Mouse (Mus musculus) liver, embryonic 13.5 days (tissue): ENCODE data around the gene Rint1. TPM values are rescaled to one million over a fixed set of nuclear protein-coding genes. Genes with fewer than 3 reads are reported as not detected.
"Not testable (repeated sequence)": the region's sequence is repeated elsewhere in the genome, so short reads cannot be mapped to it uniquely, and the experiment has no call there.

Experiments used
- ATAC-seq: fragments of 200-750 bp; cut with Nextera tagmentation; 2 replicates; pipeline ENCODE4 v1.8.0; 2017; ENCODE audit warnings: low read depth, mild to moderate bottlenecking, moderate number of reproducible peaks, moderate library complexity
- DNase-seq: peaks from one replicate; pipeline ENCODE4 v3.0.0; 2022
- H3K27ac ChIP-seq: fragments of 300-500 bp; sonication (generic); 2 replicates; pipeline ENCODE4 v1.5.1; 2015; ENCODE audit warnings: moderate library complexity, mild to moderate bottlenecking, inconsistent platforms
- H3K27me3 ChIP-seq: fragments of 300-500 bp; sonication (generic); 2 replicates; pipeline ENCODE4 v1.6.1; 2015; ENCODE audit warnings: mild to moderate bottlenecking, inconsistent platforms
- H3K36me3 ChIP-seq: fragments of 300-500 bp; sonication (generic); 2 replicates; pipeline ENCODE4 v1.6.1; 2015; ENCODE audit warnings: mild to moderate bottlenecking, inconsistent platforms
- H3K4me1 ChIP-seq: fragments of 300-500 bp; sonication (generic); replicated peaks from 2 replicates; pipeline ENCODE4 v1.6.1; 2015; ENCODE audit warnings: inconsistent platforms
- H3K4me2 ChIP-seq: fragments of 300-500 bp; sonication (generic); 2 replicates; pipeline ENCODE4 v1.6.1; 2015; ENCODE audit warnings: inconsistent platforms, mild to moderate bottlenecking, moderate library complexity
- H3K4me3 ChIP-seq: fragments of 300-500 bp; sonication (generic); replicated peaks from 2 replicates; pipeline ENCODE4 v1.5.1; 2015; ENCODE audit warnings: mild to moderate bottlenecking, inconsistent platforms
- H3K9ac ChIP-seq: fragments of 300-500 bp; sonication (generic); 2 replicates; pipeline ENCODE4 v1.6.1; 2015; ENCODE audit warnings: mild to moderate bottlenecking, inconsistent platforms
- H3K9me3 ChIP-seq: fragments of 300-500 bp; sonication (generic); replicated peaks from 2 replicates; pipeline ENCODE4 v1.6.1; 2016; ENCODE audit warnings: inconsistent platforms
- whole genome bisulfite sequencing: fragments of 180-500 bp; shearing (Covaris S2); methylation state at CpG from one replicate; pipeline ENCODE4 v1.1.7; 2015; ENCODE audit not compliant: insufficient replicate concordance; 5-methylcytosine and 5-hydroxymethylcytosine counted together
- polyA plus RNA-seq: library from polyadenylated mRNA; unstranded; fragments of >200 nt; fragmentation: Nextera tagmentation; extraction: Ambion mirVana; gene quantifications from 2 replicates; pipeline ENCODE4 v1.2.1, GENCODE M21; 2015

The Rint1 gene
- polyA plus RNA-seq, 1 experiment from 2014 or later, result 21.9 TPM

DNA sequence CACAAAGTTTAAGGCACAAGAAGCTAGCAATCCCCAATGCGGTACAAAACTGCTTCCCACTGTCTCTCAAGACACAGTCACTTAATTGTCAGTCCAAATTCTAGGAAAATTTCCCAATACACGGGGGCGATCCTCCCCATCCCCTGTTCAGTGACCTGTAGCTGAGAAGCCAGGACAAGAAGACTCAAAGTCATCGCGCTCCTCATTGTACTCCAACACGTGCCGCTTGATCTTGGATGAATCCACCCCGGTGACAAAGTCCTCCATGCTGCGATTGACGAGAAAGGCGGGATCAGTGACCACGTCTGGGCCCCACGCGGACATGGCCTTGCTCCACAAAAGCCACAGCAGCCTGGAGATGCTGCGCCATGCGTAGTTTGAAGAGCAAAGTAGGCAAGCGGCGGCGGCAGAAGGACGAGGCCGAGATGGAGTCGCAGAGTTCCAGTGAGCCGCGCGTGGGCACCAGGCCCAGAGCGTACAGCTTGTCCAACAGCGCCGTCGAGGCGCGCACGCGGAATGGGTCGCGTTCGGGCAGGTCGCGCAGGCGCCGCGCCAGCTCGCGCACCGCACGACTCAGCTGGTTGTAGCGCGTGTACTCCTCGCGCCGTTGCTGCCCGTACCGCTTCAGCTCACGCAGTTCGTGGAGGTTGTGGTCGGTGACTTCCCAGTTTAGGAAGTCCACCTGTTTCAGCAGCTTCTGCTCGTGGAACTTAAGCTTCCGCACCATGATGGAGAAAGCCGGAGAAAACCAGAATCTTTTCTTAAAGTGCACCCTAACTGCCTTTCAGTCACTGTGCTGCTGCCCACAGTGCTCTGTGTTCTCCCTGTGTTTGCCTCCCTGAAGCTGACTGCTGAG is 43.6 kb downstream of the Rint1 start:
- H3K4me2 ChIP-seq, result peak overlapping the region; percentile 8; the same call in 1 of the 2 replicates
- WGBS, result 28% methylated on average over 58 of the region's 58 CpGs
- H3K4me1 ChIP-seq, result peaks cover 3% of the 10 kb centered on the region; the same call in 1 of the 2 replicates
- H3K9me3 ChIP-seq, result no peaks in the 10 kb centered on the region
- H3K27me3 ChIP-seq, result peaks cover 50% of the 10 kb centered on the region
- no peak overlapping the region for H3K27ac ChIP-seq
- H3K4me3 ChIP-seq, result no peak overlapping the region
- ATAC-seq (no peak), DNase-seq (no peak)
- H3K9ac ChIP-seq, result no peak overlapping the region
- no peaks in the 10 kb centered on the region for H3K36me3 ChIP-seq

DNA sequence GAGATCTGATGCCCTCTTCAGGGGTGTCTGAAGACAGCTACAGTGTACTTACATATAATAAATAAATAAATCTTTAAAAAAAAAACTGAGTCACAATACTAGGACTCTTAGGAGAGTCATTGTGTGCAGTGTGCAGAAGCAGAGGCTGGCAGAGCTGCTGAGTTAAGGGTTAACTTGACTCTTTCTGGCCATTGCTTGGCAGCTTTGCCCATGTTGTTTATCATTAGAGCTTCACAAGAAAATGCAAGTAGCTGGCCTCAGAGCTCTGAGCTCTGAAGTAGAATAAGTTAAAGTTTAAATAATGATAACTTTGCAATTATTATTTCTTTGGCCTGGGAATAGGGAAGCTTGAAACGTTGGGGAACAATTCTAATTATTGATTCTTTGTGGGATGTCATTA is 48.2 kb downstream of the Rint1 start:
- not testable (repeated sequence) for H3K9ac ChIP-seq, ATAC-seq, H3K27ac ChIP-seq, DNase-seq, H3K9me3 ChIP-seq, H3K4me3 ChIP-seq, H3K4me1 ChIP-seq, H3K4me2 ChIP-seq
- H3K36me3 ChIP-seq, result peaks cover 13% of the 10 kb centered on the region
- 69% methylated on average over 1 of the region's 1 CpGs for WGBS
- peaks cover 31% of the 10 kb centered on the region for H3K27me3 ChIP-seq

DNA sequence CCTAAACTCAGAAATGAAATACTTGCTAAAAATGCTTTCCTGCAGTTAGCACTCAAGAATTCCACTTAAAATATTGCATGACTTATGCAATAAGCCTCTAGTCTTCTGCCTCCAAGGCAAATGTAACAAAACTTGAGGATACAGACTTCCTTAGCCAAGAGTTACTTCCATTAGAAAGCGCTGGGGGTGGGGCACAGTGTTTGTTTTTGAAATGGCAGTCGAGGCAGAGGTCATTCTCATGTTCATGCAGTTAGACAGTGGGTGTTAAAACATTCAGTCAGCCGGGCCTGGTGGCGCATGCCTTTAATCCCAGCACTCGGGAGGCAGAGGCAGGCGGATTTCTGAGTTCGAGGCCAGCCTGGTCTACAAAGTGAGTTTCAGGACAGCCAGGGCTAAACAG is 50.6 kb downstream of the Rint1 start:
- peaks cover 11% of the 10 kb centered on the region for H3K4me1 ChIP-seq
- peaks cover 13% of the 10 kb centered on the region for H3K36me3 ChIP-seq
- H3K9me3 ChIP-seq, result no peaks in the 10 kb centered on the region
- peaks cover 8% of the 10 kb centered on the region; the same call in 1 of the 2 replicates for H3K27me3 ChIP-seq
- ATAC-seq (no peak), DNase-seq (no peak)
- no peak overlapping the region for H3K9ac ChIP-seq
- no peak overlapping the region for H3K4me2 ChIP-seq
- no peak overlapping the region for H3K27ac ChIP-seq
- H3K4me3 ChIP-seq, result no peak overlapping the region
- WGBS, result 81% methylated on average over 7 of the region's 7 CpGs

DNA sequence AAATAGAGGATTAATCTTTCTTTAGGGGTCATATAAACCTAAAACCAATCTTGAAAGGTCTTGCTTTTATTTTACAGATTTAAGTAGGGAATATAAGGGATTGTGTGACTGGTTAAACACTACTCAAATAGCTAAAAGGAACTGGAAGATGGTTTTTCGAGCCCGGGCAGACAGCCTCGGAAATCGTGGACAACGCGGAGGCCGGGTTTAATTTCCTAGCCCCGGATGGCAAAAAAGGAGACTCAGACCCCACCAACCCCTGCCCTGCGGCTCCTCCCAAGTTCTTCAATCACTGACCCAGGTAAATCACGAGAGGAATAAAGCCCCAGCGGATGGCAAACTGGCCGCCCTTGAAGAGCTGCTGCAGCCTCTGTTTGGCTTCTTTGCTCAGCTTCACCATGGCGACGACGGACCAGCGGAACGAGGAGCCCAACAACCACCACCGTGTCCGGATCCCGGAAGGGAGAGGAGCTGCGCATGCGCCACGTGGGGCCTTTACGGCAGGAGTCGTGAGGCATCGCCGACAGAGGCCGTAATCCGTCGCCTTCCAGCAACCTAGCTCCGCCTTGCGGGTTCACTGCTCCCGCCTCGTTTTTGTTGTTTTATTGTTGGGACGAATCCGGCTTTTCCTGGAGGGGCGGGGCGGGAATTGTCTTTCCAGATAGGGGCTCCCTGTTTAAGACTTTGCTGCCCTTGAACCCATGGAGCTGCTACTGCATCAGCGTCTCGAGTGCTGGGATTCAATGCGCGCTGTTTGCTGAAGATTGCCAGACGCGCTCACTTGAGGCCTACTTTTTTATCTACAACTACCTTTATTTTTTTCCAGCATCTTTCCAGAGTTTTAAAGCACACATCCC is 56.4 kb downstream of the Rint1 start, which contains the start of gene Tomm7:
Gene Tomm7 (minus strand): TSS at position 488 of the 857 bp plus-strand sequence.
- peak; percentile 91 for ATAC-seq

DNA sequence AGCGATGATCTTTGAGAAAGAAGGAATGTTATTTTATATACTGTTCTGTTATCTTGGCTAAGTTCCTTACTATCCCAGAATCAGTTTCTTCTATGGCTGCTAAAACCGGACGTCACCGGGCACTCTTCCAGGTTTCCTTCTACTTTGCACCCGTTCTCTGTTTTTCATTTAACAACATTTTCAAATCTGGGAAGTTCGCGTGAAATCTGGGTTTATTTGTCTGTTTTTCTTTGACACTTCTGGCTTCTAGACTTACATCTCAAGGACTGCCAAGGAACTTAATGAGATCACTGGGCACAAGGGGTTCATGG is 57.0 kb downstream of the Rint1 start:
- Histone ChIP-seq H3K4me3 (peak overlapping the region; percentile 82), H3K27ac (peak overlapping the region; percentile 75), H3K4me2 (peak overlapping the region; percentile 84), H3K9ac (peak overlapping the region; percentile 87), H3K9me3 (no peaks in the 10 kb centered on the region), H3K27me3 (no peaks in the 10 kb centered on the region), H3K36me3 (peaks cover 6% of the 10 kb centered on the region; the same call in 1 of the 2 replicates), H3K4me1 (peaks cover 18% of the 10 kb centered on the region)
- 20% methylated on average over 7 of the region's 7 CpGs for WGBS
- DNase-seq (no peak), ATAC-seq (0 out of 2 replicates have a peak, but pooled peaks have one; percentile 2)

More for the DNA sequence above, 56.4 kb downstream of the Rint1 start, which contains the start of gene Tomm7:
- peak within 1 kb of the TSS; percentile 82 for H3K27ac ChIP-seq
- H3K9ac ChIP-seq, result peak within 1 kb of the TSS; percentile 87
- H3K4me2 ChIP-seq, result peak within 1 kb of the TSS; percentile 84
- H3K9me3 ChIP-seq, result no peaks in the 10 kb centered on the region
- H3K4me3 ChIP-seq, result peak within 1 kb of the TSS; percentile 82
- WGBS, result under 1% methylated on average over 44 of the region's 44 CpGs
- peak; percentile 97 for DNase-seq
- H3K4me1 ChIP-seq, result peaks cover 18% of the 10 kb centered on the region
- no peaks in the 10 kb centered on the region for H3K27me3 ChIP-seq
- H3K36me3 ChIP-seq, result peaks cover 11% of the 10 kb centered on the region

DNA sequence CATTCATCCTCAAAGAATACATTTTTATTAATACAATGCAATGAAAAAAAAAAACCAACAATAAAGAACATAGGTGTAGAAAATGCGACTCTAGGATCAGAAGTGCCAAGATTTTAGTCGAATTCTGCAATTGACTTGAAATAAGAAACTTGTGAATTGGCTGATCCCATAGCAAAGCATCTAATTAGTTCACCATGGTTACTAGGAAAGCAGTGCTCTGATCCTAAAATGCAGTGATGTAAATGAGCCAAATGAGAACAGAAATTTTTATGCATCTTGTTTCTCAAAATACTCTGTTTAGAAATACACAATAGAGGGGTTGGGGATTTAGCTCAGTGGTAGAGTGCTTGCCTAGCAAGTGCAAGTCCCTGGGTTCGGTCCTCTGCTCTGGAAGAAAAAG is 57.6 kb downstream of the Rint1 start:
- Histone ChIP-seq H3K4me1 (peaks cover 23% of the 10 kb centered on the region), H3K4me3 (no peak overlapping the region), H3K27me3 (no peaks in the 10 kb centered on the region), H3K27ac (no peak overlapping the region), H3K4me2 (peak overlapping the region; percentile 84; the same call in 1 of the 2 replicates), H3K36me3 (peaks cover 2% of the 10 kb centered on the region; the same call in 1 of the 2 replicates), H3K9ac (no peak overlapping the region), H3K9me3 (no peaks in the 10 kb centered on the region)
- DNase-seq (no peak), ATAC-seq (no peak)
- 79% methylated on average over 3 of the region's 3 CpGs for WGBS

DNA sequence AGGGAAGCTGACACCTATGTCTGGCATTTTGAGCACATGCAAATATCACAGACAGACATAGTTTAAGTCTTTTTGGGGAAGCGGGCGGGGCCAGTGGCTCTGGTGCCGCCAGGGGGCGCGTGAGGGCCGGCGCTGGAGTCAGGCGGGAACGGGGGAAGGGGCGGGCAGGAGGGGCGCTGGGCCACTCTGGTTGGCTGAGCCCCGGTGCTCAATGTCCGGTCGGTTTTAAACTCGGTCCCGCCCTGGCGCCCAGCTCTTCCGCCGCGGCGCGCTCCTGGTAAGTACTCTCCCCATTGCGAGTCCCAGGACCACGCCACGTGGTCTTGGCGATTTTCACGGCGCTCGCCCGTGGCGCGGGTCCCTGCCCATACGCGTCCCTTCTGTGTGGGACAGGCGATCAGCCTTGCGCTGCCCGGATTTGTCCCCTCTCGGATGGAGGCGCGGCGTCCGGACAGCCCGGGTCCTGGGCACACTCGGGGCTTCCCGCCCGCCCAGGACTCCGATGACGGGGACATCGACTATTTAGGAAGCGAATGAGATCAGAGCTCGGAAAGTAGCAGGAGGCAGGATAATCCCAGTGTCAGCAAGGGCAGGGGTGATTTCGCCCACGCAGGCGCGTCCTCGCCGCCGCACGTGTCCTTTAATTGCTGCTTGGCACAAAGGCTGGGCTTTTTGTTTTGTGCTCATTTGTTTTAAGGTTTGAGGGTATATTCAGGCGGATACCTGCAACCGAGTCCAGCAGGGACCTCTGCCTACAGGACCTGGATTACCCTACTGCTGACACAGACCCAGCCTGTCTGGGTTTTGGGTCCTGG is 63.0 kb downstream of the Rint1 start:
- H3K4me1 ChIP-seq, result peaks cover 24% of the 10 kb centered on the region
- H3K9me3 ChIP-seq, result no peaks in the 10 kb centered on the region
- ATAC-seq (peak; percentile 93), DNase-seq (peak; percentile 73)
- H3K4me2 ChIP-seq, result peak overlapping the region; percentile 91
- H3K9ac ChIP-seq, result peak overlapping the region; percentile 92
- H3K36me3 ChIP-seq, result peaks cover 40% of the 10 kb centered on the region
- peak overlapping the region; percentile 84 for H3K4me3 ChIP-seq
- no peaks in the 10 kb centered on the region for H3K27me3 ChIP-seq
- under 1% methylated on average over 61 of the region's 61 CpGs for WGBS
- peak overlapping the region; percentile 80 for H3K27ac ChIP-seq

DNA sequence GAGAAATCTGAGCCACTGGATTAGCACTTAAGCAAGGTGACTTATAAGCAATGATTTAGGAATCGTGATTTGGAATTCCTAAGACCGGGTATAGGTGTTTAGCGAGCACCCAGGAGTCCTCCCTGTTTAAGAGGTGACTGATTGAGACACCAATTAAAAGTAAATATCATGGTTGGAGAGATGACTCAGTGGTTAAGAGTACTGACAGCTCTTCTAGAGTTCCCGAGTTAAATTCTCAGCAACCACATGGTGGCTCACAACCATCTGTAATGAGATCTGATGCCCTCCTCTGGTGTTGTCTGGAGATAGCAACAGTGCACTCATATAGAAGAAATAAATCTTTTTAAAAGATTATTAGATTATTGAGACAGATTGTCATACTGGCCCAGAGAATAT is 63.6 kb downstream of the Rint1 start:
- H3K27ac ChIP-seq, result peak overlapping the region; percentile 80
- not testable (repeated sequence) for H3K9me3 ChIP-seq, DNase-seq, ATAC-seq, H3K27me3 ChIP-seq
- H3K9ac ChIP-seq, result peak overlapping the region; percentile 92
- H3K4me2 ChIP-seq, result peak overlapping the region; percentile 91
- peaks cover 24% of the 10 kb centered on the region for H3K4me1 ChIP-seq
- H3K4me3 ChIP-seq, result peak overlapping the region; percentile 84
- H3K36me3 ChIP-seq, result peaks cover 47% of the 10 kb centered on the region
- 7% methylated on average over 4 of the region's 4 CpGs for WGBS

DNA sequence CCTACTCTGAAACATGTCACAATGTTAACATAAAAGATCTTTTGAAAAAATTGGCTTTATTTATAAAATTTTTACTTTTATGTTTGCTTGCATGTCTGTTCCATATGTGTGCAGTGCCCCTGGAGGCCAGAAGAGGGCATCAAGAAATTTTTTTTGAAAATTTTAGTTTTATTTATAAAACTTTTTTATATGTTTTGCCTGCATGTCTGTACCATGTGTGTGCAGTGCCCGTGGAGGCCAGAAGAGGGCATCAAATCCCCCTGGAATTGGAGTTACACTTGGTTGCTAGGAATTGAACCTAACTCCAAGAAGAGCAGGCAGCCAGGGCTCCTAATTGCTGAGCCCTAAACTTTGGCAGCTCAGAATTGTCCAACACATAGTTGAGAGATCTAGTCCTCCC is 65.4 kb downstream of the Rint1 start:
- not testable (repeated sequence) for H3K27ac ChIP-seq, ATAC-seq, H3K9me3 ChIP-seq, H3K9ac ChIP-seq, H3K27me3 ChIP-seq
- DNase-seq, result peak; percentile 16
- 54% methylated on average over 1 of the region's 1 CpGs for WGBS
- peaks cover 24% of the 10 kb centered on the region for H3K4me1 ChIP-seq
- peak overlapping the region; percentile 91; the same call in 1 of the 2 replicates for H3K4me2 ChIP-seq
- H3K4me3 ChIP-seq, result peak overlapping the region; percentile 84; the same call in 1 of the 2 replicates
- peaks cover 63% of the 10 kb centered on the region for H3K36me3 ChIP-seq

DNA sequence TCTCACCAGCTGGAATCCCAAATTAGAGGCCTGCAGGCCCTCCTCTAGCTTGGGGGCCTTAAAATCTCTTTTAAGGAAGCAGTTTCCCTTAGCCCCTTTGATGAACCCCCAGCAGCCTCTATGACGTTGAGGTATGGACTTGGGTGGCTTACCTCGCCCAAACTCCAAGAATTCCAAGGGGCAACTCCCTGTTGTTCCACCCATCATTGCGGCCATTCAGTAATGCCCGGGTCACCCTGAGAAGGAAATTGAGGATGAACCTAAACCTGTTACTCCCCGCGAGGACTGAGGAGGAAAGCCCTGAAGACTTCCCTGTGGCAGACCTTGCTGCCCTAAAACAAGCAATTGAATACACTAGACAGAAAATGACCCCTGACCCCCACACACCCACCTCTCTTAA is 68.0 kb downstream of the Rint1 start:
- Histone ChIP-seq H3K27ac (no peak overlapping the region), H3K4me3 (no peak overlapping the region), H3K4me1 (peaks cover 19% of the 10 kb centered on the region), H3K36me3 (peaks cover 73% of the 10 kb centered on the region), H3K9me3 (no peaks in the 10 kb centered on the region), H3K4me2 (no peak overlapping the region), H3K27me3 (no peaks in the 10 kb centered on the region), H3K9ac (no peak overlapping the region)
- WGBS, result 83% methylated on average over 6 of the region's 6 CpGs
- no peak for DNase-seq
- no peak for ATAC-seq
